Mouse (Mus musculus): ENCODE data around the gene Olfr1371.

DNA sequence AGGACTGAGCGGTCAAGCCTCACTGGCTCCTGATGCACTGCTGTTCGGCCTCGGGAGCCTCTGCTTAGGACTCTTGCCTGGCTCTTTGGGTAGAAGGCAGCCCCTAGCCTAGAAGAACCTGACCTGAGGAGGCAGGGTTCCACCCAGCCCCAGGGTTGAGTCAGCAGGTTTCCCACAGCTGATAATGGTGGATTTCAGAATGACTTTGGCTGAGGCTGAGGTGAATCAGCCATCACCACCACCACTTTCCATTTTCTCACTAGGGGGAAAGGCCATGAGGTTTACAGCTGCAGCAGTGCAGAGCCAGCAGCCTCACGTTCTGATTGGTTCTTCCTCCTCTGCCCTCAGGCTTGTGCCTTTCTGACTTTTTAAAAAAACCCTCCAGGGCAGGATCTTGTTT lies 47.1 kb upstream of the Olfr1371 start:
- TF ChIP-seq CTCF (IDR thresholded peaks at IDR 0.05; ENCODE audit: control insufficient read depth, insufficient read depth, low read length) (no peak), POLR2A (IDR thresholded peaks at IDR 0.05; ENCODE audit: borderline replicate concordance, control insufficient read depth, low read depth, low read length) (no peak)

All from bone marrow, adult 2 months (tissue).